Mouse (Mus musculus) ES-E14 (cell line): ENCODE results near the gene Gm30083. TPM values are rescaled to one million over a fixed set of nuclear protein-coding genes. Genes with fewer than 3 reads are reported as not detected.

Source experiments
- DNase-seq: peaks from one replicate; pipeline ENCODE4 v3.0.0-alpha.2; 2013; ENCODE audit warnings: low read depth, low spot score
- H3K27ac ChIP-seq: 2 replicates; pipeline ENCODE4 v1.5.1; 2012; ENCODE audit warnings: low read depth, mild to moderate bottlenecking, low read length, moderate library complexity, mixed read lengths; ENCODE audit not compliant: poor library complexity, insufficient read depth, severe bottlenecking
- H3K36me3 ChIP-seq: 2 replicates; pipeline ENCODE4 v1.6.1; 2012; ENCODE audit warnings: mild to moderate bottlenecking, low read length, moderate library complexity, mixed read lengths; ENCODE audit not compliant: control insufficient read depth, poor library complexity, insufficient read depth, severe bottlenecking
- H3K4me1 ChIP-seq, 2 experiments: fragments of 150-350 bp in 1 of 2; sonication (generic) in 1 of 2; 2 replicates each; pipeline ENCODE4 v1.6.1; 2012; ENCODE audit warnings: low read length in 2 of 2, mild to moderate bottlenecking in 1 of 2, mixed read lengths in 1 of 2; ENCODE audit not compliant: control insufficient read depth in 2 of 2, insufficient read depth in 2 of 2, poor library complexity in 1 of 2
- H3K4me3 ChIP-seq, 2 experiments: fragments of 150-350 bp in 1 of 2; sonication (generic) in 1 of 2; 2 replicates each; pipeline ENCODE4 v1.5.1; 2012; ENCODE audit warnings: low read length in 2 of 2, low read depth in 1 of 2, mild to moderate bottlenecking in 1 of 2, mixed read lengths in 1 of 2; ENCODE audit not compliant: insufficient read depth in 1 of 2, poor library complexity in 1 of 2, severe bottlenecking in 1 of 2
- H3K9ac ChIP-seq: 2 replicates; pipeline ENCODE4 v1.6.1; 2012; ENCODE audit warnings: low read depth, mild to moderate bottlenecking, low read length, mixed read lengths; ENCODE audit not compliant: poor library complexity, insufficient read depth, severe bottlenecking
- H3K9me3 ChIP-seq: fragments of 150-350 bp; sonication (generic); 2 replicates; pipeline ENCODE4 v1.6.1; 2012; ENCODE audit warnings: low read depth, mild to moderate bottlenecking, low read length; ENCODE audit not compliant: control insufficient read depth, insufficient read depth
- CHD2 ChIP-seq: IDR thresholded peaks from 2 replicates; pipeline ENCODE4 v1.6.1; 2014; ENCODE audit warnings: mild to moderate bottlenecking, low read depth, low read length, inconsistent platforms
- HCFC1 ChIP-seq: IDR thresholded peaks from 2 replicates; pipeline ENCODE4 v1.6.1; 2012; ENCODE audit warnings: low read length, inconsistent platforms, borderline replicate concordance; ENCODE audit not compliant: insufficient read depth
- MAFK ChIP-seq: IDR thresholded peaks from 2 replicates; pipeline ENCODE4 v1.6.1; 2014; ENCODE audit warnings: mild to moderate bottlenecking, low read depth, low read length, inconsistent platforms; ENCODE audit not compliant: insufficient read depth
- ZC3H11A ChIP-seq: IDR thresholded peaks from 2 replicates; pipeline ENCODE4 v1.6.1; 2012; ENCODE audit warnings: low read depth, mild to moderate bottlenecking, inconsistent platforms, low read length, borderline replicate concordance
- ZNF384 ChIP-seq: IDR thresholded peaks from 2 replicates; pipeline ENCODE4 v1.6.1; 2012; ENCODE audit warnings: low read depth, low read length, inconsistent platforms
- in situ Hi-C, 2 experiments: fragments of 600-800 bp; cut with MboI; formaldehyde crosslinking; loops; one replicate each; pipeline ENCODE4 v1.15.1; 2025; ENCODE audit warnings: low sequenced_read_pairs in 2 of 2, inconsistent platforms in 1 of 2; ENCODE audit not compliant: unreplicated experiment in 2 of 2
- total RNA-seq: library from RNA; depleted of rRNA; stranded (reverse); fragments of 300-350 nt; gene quantifications from 2 replicates; pipeline ENCODE4 v1.2.3, GENCODE M21; 2012

Gene Gm30083
- total RNA-seq, 1 experiment: not detected

- Histone ChIP-seq H3K27ac (no peak overlapping the region), H3K9ac (no peak overlapping the region), H3K36me3 (no peaks in the 10 kb centered on the region), H3K4me3 (no peak overlapping the region), H3K9me3 (no peaks in the 10 kb centered on the region), H3K4me1 (no peaks in the 10 kb centered on the region)
- in situ Hi-C loops: no loop called here
- DNase-seq: no peak
- TF ChIP-seq HCFC1 (no peak), CHD2 (no peak), ZNF384 (no peak), ZC3H11A (no peak), MAFK (no peak)
Observed at GRCm38 (mm10) chr14:33952233-33952981, 62.6 kb downstream of the Gm30083 start.

GRCm38 (mm10) chr14:33946125-33946524, 68.9 kb downstream of the Gm30083 start:
- no peaks in the 10 kb centered on the region for H3K36me3 ChIP-seq
- DNase-seq: no peak
- no peak overlapping the region for H3K4me3 ChIP-seq
- in situ Hi-C loops: loop anchor here in 1 of 2 experiments (25.0 kb wide), 1 partner anchor 259 kb away; no protein-coding TSS in a partner anchor
- no peak overlapping the region for H3K9ac ChIP-seq
- no peak for TF ChIP-seq HCFC1
- TF ChIP-seq MAFK: no peak
- TF ChIP-seq ZNF384: no peak
- TF ChIP-seq ZC3H11A: no peak
- TF ChIP-seq CHD2: no peak
- no peaks in the 10 kb centered on the region for H3K4me1 ChIP-seq
- H3K9me3 ChIP-seq: no peaks in the 10 kb centered on the region
- H3K27ac ChIP-seq: no peak overlapping the region

GRCm38 (mm10) chr14:33942222-33942621, 72.8 kb downstream of the Gm30083 start:
- TF ChIP-seq CHD2 (no peak), ZC3H11A (no peak), HCFC1 (no peak), MAFK (no peak), ZNF384 (no peak)

GRCm38 (mm10) chr14:33940739-33941138, 74.2 kb downstream of the Gm30083 start, which contains the start of gene Gdf2:
TSS of gene Gdf2 (plus strand) at chr14:33941039.
- H3K9me3 ChIP-seq: no peaks in the 10 kb centered on the region
- TF ChIP-seq ZNF384 (no peak), MAFK (no peak), ZC3H11A (no peak), HCFC1 (no peak), CHD2 (no peak)
- H3K4me1 ChIP-seq: no peaks in the 10 kb centered on the region
- DNase-seq: no peak
- H3K9ac ChIP-seq: no peak within 1 kb of the TSS
- in situ Hi-C loops: loop anchor here in 1 of 2 experiments (25.0 kb wide), 1 partner anchor 253 kb away; no protein-coding TSS in a partner anchor
- H3K4me3 ChIP-seq: no peak within 1 kb of the TSS
- no peaks in the 10 kb centered on the region for H3K36me3 ChIP-seq
- H3K27ac ChIP-seq: no peak within 1 kb of the TSS

More at GRCm38 (mm10) chr14:33942222-33942621, 72.8 kb downstream of the Gm30083 start:
- Histone ChIP-seq H3K9ac (no peak overlapping the region), H3K9me3 (no peaks in the 10 kb centered on the region), H3K36me3 (no peaks in the 10 kb centered on the region), H3K4me3 (no peak overlapping the region), H3K27ac (no peak overlapping the region), H3K4me1 (no peaks in the 10 kb centered on the region)
- no peak for DNase-seq
- in situ Hi-C loops: loop anchor here in 1 of 2 experiments (25.0 kb wide), 1 partner anchor 255 kb away; no protein-coding TSS in a partner anchor
